ENCODE assay signal across 11 mouse cellular contexts in the genomic region with DNA sequence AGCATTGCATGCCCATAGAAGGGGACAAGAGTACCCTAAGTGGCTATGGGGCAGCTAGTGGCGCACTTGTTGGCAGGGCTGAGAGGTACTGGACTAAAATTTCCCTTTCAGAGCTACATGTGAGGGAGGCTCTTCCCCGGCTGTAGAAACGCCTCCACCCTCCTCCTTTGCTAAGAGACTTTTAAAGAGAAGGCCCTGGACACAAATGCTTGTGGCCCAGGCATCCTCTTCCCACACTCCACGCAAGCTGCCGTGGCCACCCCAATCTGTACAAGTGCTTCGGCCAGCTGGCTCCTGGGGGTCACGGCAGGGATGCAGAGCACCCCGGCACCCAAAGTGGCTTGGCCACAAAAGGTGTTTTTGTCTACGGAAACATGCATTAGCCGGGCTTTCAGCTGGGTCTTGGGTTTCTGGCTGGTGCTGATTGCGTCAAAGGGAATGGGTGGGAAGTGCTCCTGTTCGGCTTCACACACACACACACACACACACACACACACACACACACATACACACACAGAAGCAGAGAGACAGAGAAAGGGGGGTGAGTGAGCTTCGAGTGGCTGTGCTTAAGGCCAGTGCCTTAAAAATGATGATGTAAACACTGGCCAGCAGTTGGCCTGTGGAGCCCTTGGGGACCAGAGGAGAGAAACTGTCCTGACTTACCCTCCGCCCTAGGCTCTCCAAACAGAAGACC. TPM values are rescaled to one million over a fixed set of nuclear protein-coding genes. Genes with fewer than 3 reads are reported as not detected.
DNase-seq lines count a peak whose midpoint lies in the region; ATAC-seq lines count a peak whose summit lies in the region.
"Had no signal": no experiment of that assay in that cellular context is flagged by ENCODE, and none has a peak within 500 bp of the region (broad histone marks: within the 10 kb centered on the region; RNA-seq: fewer than 3 reads in every experiment).

No protein-coding gene starts in this region.

- peak; percentile 10 to 59 for DNase-seq in left cerebral cortex, postnatal 14 days (ENCODE audit: low spot score in 2 of 2)
- DNase-seq in left cerebral cortex, postnatal 4 days = no peak
- DNase-seq in heart, adult 8-10 months (ENCODE audit: low spot score) = peak; percentile 38
- DNase-seq in intestine, embryonic 14.5 days (ENCODE audit: low spot score) = no peak
- DNase-seq in lung, postnatal 14 days = peak; percentile 31
- DNase-seq in embryo, embryonic 9.5 days (ENCODE audit: extremely low spot score) = no peak
- no peak for DNase-seq in ovary, postnatal 36 days (ENCODE audit: low spot score)
- DNase-seq: embryo, embryonic 11 days; retina, postnatal 1 day had no signal

- intact Hi-C loops in left cerebral cortex, postnatal 14 days (cut with DNase I) = no loop called here
- intact Hi-C loops in left cerebral cortex, postnatal 4 days (cut with DNase I) = no loop called here

- no peak overlapping the region for H3K4me2 ChIP-seq in intestine, embryonic 14.5 days (ENCODE audit: low read length)

- no peak for ATAC-seq in intestine, embryonic 14.5 days (replicated peaks; ENCODE audit: low FRiP score, low TSS enrichment, low read depth)
- ATAC-seq in megakaryocyte-erythroid progenitor cell, adult 5-6 weeks (replicated peaks; ENCODE audit: low FRiP score, low TSS enrichment, poor library complexity, severe bottlenecking) = no peak

- H3K4me3 ChIP-seq in intestine, embryonic 14.5 days (ENCODE audit: low read depth, low read length) = no peak overlapping the region

- no peaks in the 10 kb centered on the region for H3K27me3 ChIP-seq in intestine, embryonic 14.5 days (replicated peaks; ENCODE audit: control insufficient read depth, insufficient read depth, low read length)

- H3K9ac ChIP-seq in intestine, embryonic 14.5 days (ENCODE audit: low read length) = no peak overlapping the region

- no peaks in the 10 kb centered on the region for H3K36me3 ChIP-seq in intestine, embryonic 14.5 days (ENCODE audit: control insufficient read depth, insufficient read depth, low read length)
- H3K36me3 ChIP-seq: G1E had no signal

- H3K4me1 ChIP-seq in intestine, embryonic 14.5 days (replicated peaks; ENCODE audit: control insufficient read depth, insufficient read depth, low read length) = peaks cover 50% of the 10 kb centered on the region

- peak overlapping the region; percentile 16; the same call in 1 of the 2 replicates for H3K27ac ChIP-seq in intestine, embryonic 14.5 days (ENCODE audit: low read depth)

- no peaks in the 10 kb centered on the region for H3K9me3 ChIP-seq in intestine, embryonic 14.5 days (ENCODE audit: control insufficient read depth, low read length)
- H3K9me3 ChIP-seq: G1E had no signal

- 42% methylated on average over 14 of the region's 14 CpGs for WGBS in intestine, embryonic 14.5 days

RNA-seq across cellular contexts. Expression of a gene that starts 23.4 kb away (rescaled TPM):
- total RNA-seq in left cerebral cortex, postnatal 14 days (2021) = 100 to 1,000 TPM; 737 to 785 TPM
- 100 to 1,000 TPM; 385 to 392 TPM for total RNA-seq in left cerebral cortex, postnatal 4 days (2021)
- total RNA-seq in heart, adult 8-10 months (2022) = over 10,000 TPM; 11,934 to 13,904 (median 12,774) TPM
- polyA plus RNA-seq in intestine, embryonic 14.5 days (2014; fragmentation: Nextera tagmentation; extraction: Ambion mirVana) = 39.6 and 43.4 TPM in 2 replicates
- total RNA-seq in megakaryocyte-erythroid progenitor cell, adult 5-6 weeks (2014; fragmentation: Nextera tagmentation) = 72.8 and 80.7 TPM in 2 replicates
- total RNA-seq in megakaryocyte-erythroid progenitor cell, adult 5-6 weeks (2017) = 100 and 106 TPM in 2 replicates

Comparison
In these comparisons a context has a peak if more than half of its experiments do, and no peak if none do; other contexts are left out.
1. DNase-seq: peak in left cerebral cortex, postnatal 14 days (2 of 2), heart, adult 8-10 months (single experiment) and lung, postnatal 14 days (single experiment); none in left cerebral cortex, postnatal 4 days (single experiment), intestine, embryonic 14.5 days (single experiment), embryo, embryonic 9.5 days (single experiment) and ovary, postnatal 36 days (single experiment).
2. RNA of a gene that starts 23.4 kb away (total RNA-seq): 11,934 to 13,904 TPM in heart, adult 8-10 months; 737 to 785 TPM in left cerebral cortex, postnatal 14 days, 385 to 392 TPM in left cerebral cortex, postnatal 4 days and 72.8 to 106 TPM in megakaryocyte-erythroid progenitor cell, adult 5-6 weeks; every median in the first group is over 10 times any median in the second.